Mouse (Mus musculus) layer of hippocampus, adult 2 months (tissue): ENCODE data around the gene Acyp2. TPM values are rescaled to one million over a fixed set of nuclear protein-coding genes. Genes with fewer than 3 reads are reported as not detected.

Experiments used
- DNase-seq, 2 experiments: peaks; one replicate each; pipeline ENCODE4 v3.0.0; 2022; ENCODE audit warnings: low spot score in 2 of 2
- H3K27ac ChIP-seq: fragments of 200-600 bp; 2 replicates; pipeline ENCODE4 v1.8.1; 2022
- H3K4me3 ChIP-seq: fragments of 200-600 bp; 2 replicates; pipeline ENCODE4 v1.8.1; 2022; ENCODE audit warnings: mild to moderate bottlenecking
- CTCF ChIP-seq: fragments of 200-600 bp; conservative IDR thresholded peaks from 2 replicates; pipeline ENCODE4 v1.8.1; 2022; ENCODE audit warnings: antibody characterized with exemption, mild to moderate bottlenecking, moderate library complexity
- total RNA-seq, 2 experiments: library from RNA; stranded (reverse); gene quantifications; 2 replicates each; pipeline ENCODE4 v1.2.3; 2021

Acyp2 gene
- total RNA-seq, 2 experiments from 2014 or later, result 21.2 to 22.4 TPM

GRCm38 (mm10) chr11:30553408-30553807 is 96.0 kb downstream of the Acyp2 start:
- Histone ChIP-seq H3K4me3 (no peak overlapping the region), H3K27ac (no peak overlapping the region)
- DNase-seq, result no peak
- TF ChIP-seq CTCF, result no peak

GRCm38 (mm10) chr11:30517133-30517532 is 132.3 kb downstream of the Acyp2 start:
- H3K4me3 ChIP-seq, result no peak overlapping the region
- no peak overlapping the region for H3K27ac ChIP-seq
- no peak for DNase-seq
- TF ChIP-seq CTCF, result no peak

- no peak for DNase-seq
- TF ChIP-seq CTCF, result no peak
- H3K4me3 ChIP-seq, result no peak overlapping the region
- H3K27ac ChIP-seq, result peak overlapping the region; percentile 46; the same call in 1 of the 2 replicates
These were observed 141.2 kb downstream of the Acyp2 start for GRCm38 (mm10) chr11:30508178-30508577.

- no peak for DNase-seq
- TF ChIP-seq CTCF, result no peak
- Histone ChIP-seq H3K4me3 (no peak overlapping the region), H3K27ac (no peak overlapping the region)
These were observed 150.5 kb downstream of the Acyp2 start for GRCm38 (mm10) chr11:30498738-30499355.

GRCm38 (mm10) chr11:30497151-30497550 is 152.2 kb downstream of the Acyp2 start:
- Histone ChIP-seq H3K27ac (no peak overlapping the region), H3K4me3 (no peak overlapping the region)
- no peak for DNase-seq
- TF ChIP-seq CTCF, result no peak

- Histone ChIP-seq H3K27ac (no peak overlapping the region), H3K4me3 (no peak overlapping the region)
- no peak for TF ChIP-seq CTCF
- no peak for DNase-seq
These were observed 157.7 kb downstream of the Acyp2 start for GRCm38 (mm10) chr11:30491515-30492260.

GRCm38 (mm10) chr11:30488183-30488582 is 161.2 kb downstream of the Acyp2 start:
- no peak for TF ChIP-seq CTCF
- Histone ChIP-seq H3K27ac (no peak overlapping the region), H3K4me3 (no peak overlapping the region)
- DNase-seq, result no peak

- no peak overlapping the region for H3K27ac ChIP-seq
- DNase-seq, result no peak
- TF ChIP-seq CTCF, result no peak
- no peak overlapping the region for H3K4me3 ChIP-seq
These were observed 166.1 kb downstream of the Acyp2 start for GRCm38 (mm10) chr11:30483286-30483685.

- TF ChIP-seq CTCF, result no peak
- Histone ChIP-seq H3K4me3 (peak within 1 kb of the TSS; percentile 61), H3K27ac (peak within 1 kb of the TSS; percentile 96)
- DNase-seq, result peak; percentile 75 to 90
These were observed 177.4 kb downstream of the Acyp2 start, which contains the start of gene 4930505A04Rik for GRCm38 (mm10) chr11:30471751-30472593. TSS of gene 4930505A04Rik (minus strand) at chr11:30471827.

GRCm38 (mm10) chr11:30471187-30471586 is 178.2 kb downstream of the Acyp2 start:
- no peak for DNase-seq
- H3K4me3 ChIP-seq, result peak overlapping the region; percentile 61
- peak overlapping the region; percentile 96 for H3K27ac ChIP-seq
- no peak for TF ChIP-seq CTCF

Other genes starting within 250 kb of the Acyp2 start
- 1 to 10 TPM in 1 of 2 experiments, under 1 TPM in 1; 0.42 to 1.1 TPM for gene 4930505A04Rik, start 177.8 kb downstream of the Acyp2 start, total RNA-seq
- gene Psme4, start 122.1 kb upstream of the Acyp2 start, total RNA-seq, result 10 to 100 TPM; 39.0 to 49.8 TPM
- gene Gpr75, start 235.8 kb upstream of the Acyp2 start, total RNA-seq, result 10 to 100 TPM; 12.8 TPM
- 10 to 100 TPM; 18.6 to 18.8 TPM for gene Asb3, start 235.8 kb upstream of the Acyp2 start, total RNA-seq